Mouse (Mus musculus): Measurements from ENCODE around the gene Fxyd4. TPM values are rescaled to one million over a fixed set of nuclear protein-coding genes. Genes with fewer than 3 reads are reported as not detected.

The Fxyd4 gene
- polyA plus RNA-seq (2014; fragmentation: Nextera tagmentation; extraction: Ambion mirVana) = 0.26 and 0.83 TPM in 2 replicates

- no peak within 1 kb of the TSS for H3K27ac ChIP-seq (replicated peaks; ENCODE audit: low read depth, low read length)
- no peaks in the 10 kb centered on the region for H3K36me3 ChIP-seq (replicated peaks; ENCODE audit: control insufficient read depth, insufficient read depth, low read depth, low read length)
- no peaks in the 10 kb centered on the region for H3K4me1 ChIP-seq (ENCODE audit: control insufficient read depth, insufficient read depth, low read length)
- H3K4me3 ChIP-seq (ENCODE audit: low read depth, low read length) = no peak within 1 kb of the TSS
- DNase-seq (ENCODE audit: low spot score) (no peak), ATAC-seq (replicated peaks; ENCODE audit: insufficient number of reproducible peaks, low FRiP score, low TSS enrichment, low read depth) (no peak)
- WGBS = 75% methylated on average over 10 of the region's 10 CpGs
- H3K9ac ChIP-seq (replicated peaks; ENCODE audit: low read length) = no peak within 1 kb of the TSS
- H3K27me3 ChIP-seq (ENCODE audit: control insufficient read depth, insufficient read depth, low read length) = no peaks in the 10 kb centered on the region
- H3K4me2 ChIP-seq (ENCODE audit: low read depth, low read length) = no peak within 1 kb of the TSS
- H3K9me3 ChIP-seq (replicated peaks; ENCODE audit: control insufficient read depth, low read length) = no peaks in the 10 kb centered on the region
These were observed at the start of gene Fxyd4 for GRCm38 (mm10) chr6:117937222-117937932. TSS of gene Fxyd4 (minus strand) at chr6:117937692.

- DNase-seq (ENCODE audit: low spot score) (no peak), ATAC-seq (replicated peaks; ENCODE audit: insufficient number of reproducible peaks, low FRiP score, low TSS enrichment, low read depth) (no peak)
- no peak overlapping the region for H3K4me2 ChIP-seq (ENCODE audit: low read depth, low read length)
- no peak overlapping the region for H3K9ac ChIP-seq (replicated peaks; ENCODE audit: low read length)
- no peak overlapping the region for H3K4me3 ChIP-seq (ENCODE audit: low read depth, low read length)
- H3K4me1 ChIP-seq (ENCODE audit: control insufficient read depth, insufficient read depth, low read length) = no peaks in the 10 kb centered on the region
- H3K27ac ChIP-seq (replicated peaks; ENCODE audit: low read depth, low read length) = no peak overlapping the region
- H3K9me3 ChIP-seq (replicated peaks; ENCODE audit: control insufficient read depth, low read length) = no peaks in the 10 kb centered on the region
- 52% methylated on average over 5 of the region's 5 CpGs for WGBS
- no peaks in the 10 kb centered on the region for H3K36me3 ChIP-seq (replicated peaks; ENCODE audit: control insufficient read depth, insufficient read depth, low read depth, low read length)
- no peaks in the 10 kb centered on the region for H3K27me3 ChIP-seq (ENCODE audit: control insufficient read depth, insufficient read depth, low read length)
These were observed 49.7 kb upstream of the Fxyd4 start for GRCm38 (mm10) chr6:117987173-117987572.

DNA sequence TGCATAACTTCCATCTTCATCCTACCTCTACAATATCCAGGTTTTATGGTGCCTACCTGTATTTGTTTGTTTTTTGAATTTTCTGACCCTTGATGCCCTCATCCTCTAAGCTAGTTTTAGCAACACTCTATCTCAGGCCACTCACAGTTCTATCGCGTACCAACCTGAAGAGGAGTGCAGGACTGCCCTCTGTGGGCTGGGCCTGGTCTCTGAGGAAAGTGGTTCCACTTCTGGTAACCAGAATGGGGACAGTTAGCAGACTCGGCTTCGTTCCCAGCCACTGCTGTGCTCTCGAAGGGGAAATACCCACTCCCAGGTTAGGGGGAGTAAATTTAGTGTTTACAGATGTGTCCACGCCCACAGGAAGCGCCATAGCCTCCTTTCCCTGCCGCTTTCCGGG, 29.2 kb upstream of the Fxyd4 start:
- 37% methylated on average over 9 of the region's 9 CpGs for WGBS
- no peaks in the 10 kb centered on the region for H3K36me3 ChIP-seq (replicated peaks; ENCODE audit: control insufficient read depth, insufficient read depth, low read depth, low read length)
- no peak overlapping the region for H3K27ac ChIP-seq (replicated peaks; ENCODE audit: low read depth, low read length)
- H3K4me3 ChIP-seq (ENCODE audit: low read depth, low read length) = no peak overlapping the region
- H3K9me3 ChIP-seq (replicated peaks; ENCODE audit: control insufficient read depth, low read length) = no peaks in the 10 kb centered on the region; the same call in 1 of the 2 replicates
- no peak overlapping the region for H3K4me2 ChIP-seq (ENCODE audit: low read depth, low read length)
- no peaks in the 10 kb centered on the region for H3K27me3 ChIP-seq (ENCODE audit: control insufficient read depth, insufficient read depth, low read length)
- H3K4me1 ChIP-seq (ENCODE audit: control insufficient read depth, insufficient read depth, low read length) = no peaks in the 10 kb centered on the region
- no peak overlapping the region for H3K9ac ChIP-seq (replicated peaks; ENCODE audit: low read length)
- ATAC-seq (replicated peaks; ENCODE audit: insufficient number of reproducible peaks, low FRiP score, low TSS enrichment, low read depth) = no peak
- DNase-seq (ENCODE audit: low spot score) = no peak

GRCm38 (mm10) chr6:117963201-117963600, 25.7 kb upstream of the Fxyd4 start:
- DNase-seq (ENCODE audit: low spot score) (no peak), ATAC-seq (replicated peaks; ENCODE audit: insufficient number of reproducible peaks, low FRiP score, low TSS enrichment, low read depth) (no peak)
- Histone ChIP-seq H3K4me1 (ENCODE audit: control insufficient read depth, insufficient read depth, low read length) (no peaks in the 10 kb centered on the region), H3K9me3 (replicated peaks; ENCODE audit: control insufficient read depth, low read length) (no peaks in the 10 kb centered on the region; the same call in 1 of the 2 replicates), H3K27me3 (ENCODE audit: control insufficient read depth, insufficient read depth, low read length) (no peaks in the 10 kb centered on the region), H3K4me2 (ENCODE audit: low read depth, low read length) (no peak overlapping the region), H3K4me3 (ENCODE audit: low read depth, low read length) (no peak overlapping the region), H3K36me3 (replicated peaks; ENCODE audit: control insufficient read depth, insufficient read depth, low read depth, low read length) (no peaks in the 10 kb centered on the region), H3K27ac (replicated peaks; ENCODE audit: low read depth, low read length) (no peak overlapping the region), H3K9ac (replicated peaks; ENCODE audit: low read length) (no peak overlapping the region)
- 77% methylated on average over 3 of the region's 3 CpGs for WGBS

- ATAC-seq (replicated peaks; ENCODE audit: insufficient number of reproducible peaks, low FRiP score, low TSS enrichment, low read depth) (no peak), DNase-seq (ENCODE audit: low spot score) (no peak)
- Histone ChIP-seq H3K27ac (replicated peaks; ENCODE audit: low read depth, low read length) (no peak overlapping the region), H3K27me3 (ENCODE audit: control insufficient read depth, insufficient read depth, low read length) (no peaks in the 10 kb centered on the region), H3K9ac (replicated peaks; ENCODE audit: low read length) (no peak overlapping the region), H3K36me3 (replicated peaks; ENCODE audit: control insufficient read depth, insufficient read depth, low read depth, low read length) (no peaks in the 10 kb centered on the region), H3K9me3 (replicated peaks; ENCODE audit: control insufficient read depth, low read length) (no peaks in the 10 kb centered on the region), H3K4me1 (ENCODE audit: control insufficient read depth, insufficient read depth, low read length) (no peaks in the 10 kb centered on the region; the same call in 1 of the 2 replicates), H3K4me2 (ENCODE audit: low read depth, low read length) (no peak overlapping the region), H3K4me3 (ENCODE audit: low read depth, low read length) (no peak overlapping the region)
- WGBS = 22% methylated on average over 14 of the region's 14 CpGs
These were observed 19.5 kb upstream of the Fxyd4 start for GRCm38 (mm10) chr6:117956851-117957501.

DNA sequence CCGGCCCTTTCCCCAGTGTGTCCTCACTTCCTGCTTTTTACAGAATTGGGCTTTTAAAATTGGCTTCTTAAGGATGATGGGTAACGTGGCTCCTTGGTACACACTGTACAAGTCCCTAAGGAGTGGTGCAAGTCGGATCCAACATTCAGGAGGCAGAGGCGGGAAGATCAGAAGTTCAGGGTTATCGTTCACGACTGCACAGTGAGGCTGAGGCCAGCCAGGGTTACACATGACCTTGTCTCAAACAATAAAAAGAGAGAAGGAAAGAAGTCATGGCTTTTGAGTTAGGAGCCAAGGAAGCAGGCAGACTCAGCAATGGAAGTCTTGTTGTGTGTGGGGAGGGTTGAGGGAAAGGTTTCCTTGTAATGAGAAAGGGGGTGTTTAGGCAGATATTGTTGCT, 18.7 kb upstream of the Fxyd4 start:
- H3K36me3 ChIP-seq (replicated peaks; ENCODE audit: control insufficient read depth, insufficient read depth, low read depth, low read length) = no peaks in the 10 kb centered on the region
- no peaks in the 10 kb centered on the region; the same call in 1 of the 2 replicates for H3K4me1 ChIP-seq (ENCODE audit: control insufficient read depth, insufficient read depth, low read length)
- WGBS = 61% methylated on average over 6 of the region's 6 CpGs
- no peak overlapping the region for H3K9ac ChIP-seq (replicated peaks; ENCODE audit: low read length)
- no peaks in the 10 kb centered on the region for H3K9me3 ChIP-seq (replicated peaks; ENCODE audit: control insufficient read depth, low read length)
- H3K4me2 ChIP-seq (ENCODE audit: low read depth, low read length) = no peak overlapping the region
- no peak for DNase-seq (ENCODE audit: low spot score)
- no peak for ATAC-seq (replicated peaks; ENCODE audit: insufficient number of reproducible peaks, low FRiP score, low TSS enrichment, low read depth)
- H3K27ac ChIP-seq (replicated peaks; ENCODE audit: low read depth, low read length) = no peak overlapping the region
- H3K4me3 ChIP-seq (ENCODE audit: low read depth, low read length) = no peak overlapping the region
- no peaks in the 10 kb centered on the region for H3K27me3 ChIP-seq (ENCODE audit: control insufficient read depth, insufficient read depth, low read length)

GRCm38 (mm10) chr6:117952330-117952729, 14.8 kb upstream of the Fxyd4 start:
- Histone ChIP-seq H3K4me2 (ENCODE audit: low read depth, low read length) (no peak overlapping the region), H3K27me3 (ENCODE audit: control insufficient read depth, insufficient read depth, low read length) (no peaks in the 10 kb centered on the region), H3K36me3 (replicated peaks; ENCODE audit: control insufficient read depth, insufficient read depth, low read depth, low read length) (no peaks in the 10 kb centered on the region), H3K4me1 (ENCODE audit: control insufficient read depth, insufficient read depth, low read length) (no peaks in the 10 kb centered on the region; the same call in 1 of the 2 replicates), H3K27ac (replicated peaks; ENCODE audit: low read depth, low read length) (no peak overlapping the region), H3K9me3 (replicated peaks; ENCODE audit: control insufficient read depth, low read length) (no peaks in the 10 kb centered on the region), H3K9ac (replicated peaks; ENCODE audit: low read length) (no peak overlapping the region), H3K4me3 (ENCODE audit: low read depth, low read length) (no peak overlapping the region)
- DNase-seq (ENCODE audit: low spot score) (no peak), ATAC-seq (replicated peaks; ENCODE audit: insufficient number of reproducible peaks, low FRiP score, low TSS enrichment, low read depth) (no peak)
- WGBS = 77% methylated on average over 4 of the region's 4 CpGs

GRCm38 (mm10) chr6:117943899-117944298, 6.4 kb upstream of the Fxyd4 start:
- WGBS = 83% methylated on average over 2 of the region's 2 CpGs
- DNase-seq (ENCODE audit: low spot score) (no peak), ATAC-seq (replicated peaks; ENCODE audit: insufficient number of reproducible peaks, low FRiP score, low TSS enrichment, low read depth) (no peak)
- no peak overlapping the region for H3K4me2 ChIP-seq (ENCODE audit: low read depth, low read length)
- H3K27ac ChIP-seq (replicated peaks; ENCODE audit: low read depth, low read length) = no peak overlapping the region
- no peaks in the 10 kb centered on the region for H3K27me3 ChIP-seq (ENCODE audit: control insufficient read depth, insufficient read depth, low read length)
- H3K4me1 ChIP-seq (ENCODE audit: control insufficient read depth, insufficient read depth, low read length) = no peaks in the 10 kb centered on the region
- no peaks in the 10 kb centered on the region for H3K9me3 ChIP-seq (replicated peaks; ENCODE audit: control insufficient read depth, low read length)
- no peaks in the 10 kb centered on the region for H3K36me3 ChIP-seq (replicated peaks; ENCODE audit: control insufficient read depth, insufficient read depth, low read depth, low read length)
- H3K9ac ChIP-seq (replicated peaks; ENCODE audit: low read length) = no peak overlapping the region
- H3K4me3 ChIP-seq (ENCODE audit: low read depth, low read length) = no peak overlapping the region
